25 mouse cellular contexts compared by ENCODE assay signal in genomic region chr14:120730226-120730625, GRCm38 (mm10).
DNase-seq lines count a peak whose midpoint lies in the region; ATAC-seq and TF ChIP-seq lines count a peak whose summit lies in the region.
"Had no signal": no experiment of that assay in that cellular context is flagged by ENCODE, and none has a peak within 500 bp of the region (broad histone marks: within the 10 kb centered on the region; RNA-seq: fewer than 3 reads in every experiment).

No protein-coding gene starts in this region.

- 22% methylated on average over 3 of the region's 3 CpGs for WGBS in intestine, embryonic 15.5 days
- 26% methylated on average over 3 of the region's 3 CpGs for whole genome bisulfite sequencing in intestine, postnatal 0 days
- 16% methylated on average over 3 of the region's 3 CpGs for WGBS in lung, postnatal 0 days
- WGBS in limb, embryonic 12.5 days = 38% methylated on average over 3 of the region's 3 CpGs
- WGBS in neural tube, embryonic 15.5 days = 35% methylated on average over 3 of the region's 3 CpGs
- 58% methylated on average over 3 of the region's 3 CpGs for WGBS in hindbrain, embryonic 10.5 days

- ATAC-seq in intestine, embryonic 15.5 days = peak; percentile 39; the same call in 1 of the 2 replicates
- no peak for ATAC-seq in intestine, postnatal 0 days
- peak; percentile 37 for ATAC-seq in lung, postnatal 0 days
- ATAC-seq in limb, embryonic 12.5 days (ENCODE audit: insufficient number of reproducible peaks, insufficient read depth, low FRiP score, low TSS enrichment, low read depth) = 0 out of 2 replicates have a peak, but pooled peaks have one; percentile 15
- no peak for ATAC-seq in neural tube, embryonic 15.5 days (ENCODE audit: low FRiP score)
- ATAC-seq: forebrain, embryonic 13.5 days; intestine, embryonic 16.5 days; midbrain, embryonic 13.5 days; Patski had no signal

- no peaks in the 10 kb centered on the region for H3K27me3 ChIP-seq in intestine, embryonic 15.5 days (replicated peaks)
- no peaks in the 10 kb centered on the region for H3K27me3 ChIP-seq in intestine, postnatal 0 days (replicated peaks; ENCODE audit: control insufficient read depth, insufficient read depth, low read length)
- no peaks in the 10 kb centered on the region for H3K27me3 ChIP-seq in lung, postnatal 0 days (replicated peaks; ENCODE audit: insufficient read depth, low read length)
- no peaks in the 10 kb centered on the region for H3K27me3 ChIP-seq in limb, embryonic 12.5 days
- no peaks in the 10 kb centered on the region for H3K27me3 ChIP-seq in neural tube, embryonic 15.5 days (replicated peaks)
- H3K27me3 ChIP-seq in hindbrain, embryonic 10.5 days (ENCODE audit: insufficient read depth, poor library complexity, severe bottlenecking) = no peaks in the 10 kb centered on the region
- H3K27me3 ChIP-seq: CH12.LX; forebrain, embryonic 13.5 days; heart, embryonic 15.5 days; hindbrain, embryonic 15.5 days; kidney, embryonic 15.5 days; midbrain, embryonic 13.5 days had no signal

- H3K9ac ChIP-seq in intestine, embryonic 15.5 days = no peak overlapping the region
- H3K9ac ChIP-seq in intestine, postnatal 0 days (ENCODE audit: low read depth, low read length) = no peak overlapping the region
- H3K9ac ChIP-seq in lung, postnatal 0 days (replicated peaks; ENCODE audit: low read depth) = no peak overlapping the region
- H3K9ac ChIP-seq in limb, embryonic 12.5 days (replicated peaks) = no peak overlapping the region
- no peak overlapping the region for H3K9ac ChIP-seq in neural tube, embryonic 15.5 days (replicated peaks)
- H3K9ac ChIP-seq: forebrain, embryonic 13.5 days; heart, embryonic 15.5 days; hindbrain, embryonic 15.5 days; kidney, embryonic 15.5 days; midbrain, embryonic 13.5 days had no signal

- no peak overlapping the region for H3K27ac ChIP-seq in intestine, embryonic 15.5 days
- H3K27ac ChIP-seq in intestine, postnatal 0 days (ENCODE audit: low read depth, low read length) = no peak overlapping the region
- H3K27ac ChIP-seq in lung, postnatal 0 days (ENCODE audit: low read length) = no peak overlapping the region
- H3K27ac ChIP-seq in limb, embryonic 12.5 days = no peak overlapping the region
- H3K27ac ChIP-seq in neural tube, embryonic 15.5 days (replicated peaks) = no peak overlapping the region
- H3K27ac ChIP-seq in hindbrain, embryonic 10.5 days = no peak overlapping the region
- H3K27ac ChIP-seq: forebrain, embryonic 13.5 days; gastrocnemius, adult 2 months; heart, embryonic 15.5 days; hindbrain, embryonic 15.5 days; kidney, embryonic 15.5 days; midbrain, embryonic 13.5 days had no signal

- no peak for DNase-seq in lung, postnatal 0 days (ENCODE audit: low spot score)
- no peak for DNase-seq in lung, postnatal 36 days
- no peak for DNase-seq in hindbrain, embryonic 10.5 days (ENCODE audit: low spot score)
- DNase-seq: adrenal gland, adult 2 months; B cell, adult 2 months; cerebellum, adult 18-20 months; cerebellum, postnatal 25 days; gastrocnemius, adult 2 months; heart, postnatal 36 days; left cerebral cortex, postnatal 4 days; right cerebral cortex, postnatal 4 days; thymus, postnatal 14 days had no signal

- H3K36me3 ChIP-seq in intestine, embryonic 15.5 days = no peaks in the 10 kb centered on the region
- H3K36me3 ChIP-seq in intestine, postnatal 0 days (ENCODE audit: control insufficient read depth, insufficient read depth) = no peaks in the 10 kb centered on the region
- no peaks in the 10 kb centered on the region for H3K36me3 ChIP-seq in lung, postnatal 0 days (ENCODE audit: insufficient read depth, low read length)
- no peaks in the 10 kb centered on the region for H3K36me3 ChIP-seq in limb, embryonic 12.5 days
- no peaks in the 10 kb centered on the region for H3K36me3 ChIP-seq in neural tube, embryonic 15.5 days
- no peaks in the 10 kb centered on the region for H3K36me3 ChIP-seq in hindbrain, embryonic 10.5 days
- H3K36me3 ChIP-seq: G1E; heart, embryonic 15.5 days; hindbrain, embryonic 15.5 days; kidney, embryonic 15.5 days; midbrain, embryonic 13.5 days had no signal

- no peak for TF ChIP-seq EP300 in lung, postnatal 0 days (IDR thresholded peaks at IDR 0.05)

- no peak overlapping the region for H3K4me3 ChIP-seq in intestine, embryonic 15.5 days (replicated peaks)
- H3K4me3 ChIP-seq in intestine, postnatal 0 days (ENCODE audit: low read depth, low read length) = no peak overlapping the region
- no peak overlapping the region for H3K4me3 ChIP-seq in lung, postnatal 0 days (ENCODE audit: low read depth, low read length)
- no peak overlapping the region for H3K4me3 ChIP-seq in limb, embryonic 12.5 days (replicated peaks)
- H3K4me3 ChIP-seq in neural tube, embryonic 15.5 days (replicated peaks) = no peak overlapping the region
- H3K4me3 ChIP-seq in hindbrain, embryonic 10.5 days = no peak overlapping the region
- H3K4me3 ChIP-seq: forebrain, embryonic 13.5 days; gastrocnemius, adult 2 months; heart, embryonic 15.5 days; hindbrain, embryonic 15.5 days; kidney, embryonic 15.5 days; midbrain, embryonic 13.5 days had no signal

- H3K4me1 ChIP-seq in intestine, embryonic 15.5 days (replicated peaks) = 0 out of 2 replicates have a peak, but pooled peaks cover 6% of the 10 kb centered on the region
- H3K4me1 ChIP-seq in intestine, postnatal 0 days (replicated peaks; ENCODE audit: control insufficient read depth, insufficient read depth, low read length) = no peaks in the 10 kb centered on the region
- H3K4me1 ChIP-seq in lung, postnatal 0 days (ENCODE audit: insufficient read depth, low read depth, low read length) = 0 out of 2 replicates have a peak, but pooled peaks cover 3% of the 10 kb centered on the region
- peaks cover 8% of the 10 kb centered on the region; the same call in 1 of the 2 replicates for H3K4me1 ChIP-seq in limb, embryonic 12.5 days (replicated peaks)
- H3K4me1 ChIP-seq in neural tube, embryonic 15.5 days = peaks cover 7% of the 10 kb centered on the region; the same call in 1 of the 2 replicates
- H3K4me1 ChIP-seq in hindbrain, embryonic 10.5 days (replicated peaks) = peaks cover 20% of the 10 kb centered on the region; the same call in 1 of the 2 replicates
- H3K4me1 ChIP-seq: hindbrain, embryonic 15.5 days had no signal

- H3K9me3 ChIP-seq in intestine, embryonic 15.5 days = no peaks in the 10 kb centered on the region
- H3K9me3 ChIP-seq in intestine, postnatal 0 days (ENCODE audit: control insufficient read depth) = no peaks in the 10 kb centered on the region
- H3K9me3 ChIP-seq in lung, postnatal 0 days (ENCODE audit: low read length) = no peaks in the 10 kb centered on the region
- H3K9me3 ChIP-seq in limb, embryonic 12.5 days = no peaks in the 10 kb centered on the region
- no peaks in the 10 kb centered on the region for H3K9me3 ChIP-seq in neural tube, embryonic 15.5 days (replicated peaks)
- H3K9me3 ChIP-seq in hindbrain, embryonic 10.5 days = no peaks in the 10 kb centered on the region
- H3K9me3 ChIP-seq: forebrain, embryonic 13.5 days; heart, embryonic 15.5 days; hindbrain, embryonic 15.5 days; kidney, embryonic 15.5 days; midbrain, embryonic 13.5 days had no signal

- TF ChIP-seq CTCF in intestine, postnatal 0 days (IDR thresholded peaks at IDR 0.05; ENCODE audit: low read depth) = no peak
- no peak for TF ChIP-seq CTCF in lung, postnatal 0 days (IDR thresholded peaks at IDR 0.05)

- no peak overlapping the region for H3K4me2 ChIP-seq in intestine, embryonic 15.5 days (replicated peaks)
- H3K4me2 ChIP-seq in intestine, postnatal 0 days (replicated peaks; ENCODE audit: low read depth) = no peak overlapping the region
- no peak overlapping the region for H3K4me2 ChIP-seq in lung, postnatal 0 days (replicated peaks; ENCODE audit: low read depth, low read length)
- H3K4me2 ChIP-seq in limb, embryonic 12.5 days = no peak overlapping the region
- H3K4me2 ChIP-seq in neural tube, embryonic 15.5 days = no peak overlapping the region
- H3K4me2 ChIP-seq: forebrain, embryonic 13.5 days; heart, embryonic 15.5 days; hindbrain, embryonic 15.5 days; kidney, embryonic 15.5 days; midbrain, embryonic 13.5 days had no signal

Comparison
In these comparisons a context has a peak if more than half of its experiments do, and no peak if none do; other contexts are left out.
1. ATAC-seq: peak in intestine, embryonic 15.5 days (single experiment), lung, postnatal 0 days (single experiment) and limb, embryonic 12.5 days (single experiment); none in intestine, postnatal 0 days (single experiment) and neural tube, embryonic 15.5 days (single experiment).